Mouse (Mus musculus): ENCODE measurements around the gene Dync2li1. TPM values are rescaled to one million over a fixed set of nuclear protein-coding genes. Genes with fewer than 3 reads are reported as not detected.

The Dync2li1 gene
- total RNA-seq, 4 experiments from 2014 or later = 2.0 to 2.6 (median 2.3) TPM

DNA sequence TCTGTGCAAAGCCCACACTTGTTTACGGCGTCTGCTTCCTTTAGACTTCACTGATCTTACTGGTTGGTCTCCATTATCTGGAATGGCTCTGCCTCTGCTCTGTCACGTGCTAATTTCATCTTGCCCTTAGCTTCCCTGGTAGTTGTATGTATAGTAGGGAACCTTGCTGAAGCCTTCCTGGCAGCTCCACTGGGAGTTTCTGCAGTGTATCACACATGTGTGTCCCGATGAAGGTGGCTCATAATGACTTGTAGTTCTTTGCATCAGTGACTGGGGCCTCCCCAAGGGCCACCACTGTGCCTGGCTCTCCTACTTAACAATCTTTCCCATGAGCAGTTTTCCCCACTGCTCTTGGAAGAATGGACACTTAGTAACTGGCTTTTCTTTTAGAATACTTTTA is 17.7 kb upstream of the Dync2li1 start:
- no peak for DNase-seq (ENCODE audit: low spot score in 2 of 2)

DNA sequence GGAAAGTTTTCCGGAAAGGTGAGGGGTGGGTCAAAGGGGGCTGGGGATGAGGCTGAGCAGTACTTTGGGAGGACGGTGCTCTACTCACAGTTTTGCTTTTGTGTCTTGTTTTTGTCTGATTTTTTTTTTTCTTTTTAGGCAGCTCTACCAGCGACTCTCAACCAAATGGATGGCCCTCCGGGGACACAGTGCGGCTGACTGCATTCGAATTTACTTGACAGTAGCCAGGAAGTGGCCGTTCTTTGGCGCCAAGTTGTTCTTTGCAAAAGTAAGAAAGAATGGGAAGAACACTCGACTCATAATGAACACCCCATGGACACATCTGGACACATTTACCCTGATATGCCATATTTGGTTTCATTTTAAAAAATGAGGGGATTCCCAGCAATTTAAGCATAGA is 14.8 kb upstream of the Dync2li1 start:
- peak; percentile 33 to 57 for DNase-seq (ENCODE audit: low spot score in 2 of 2)

DNA sequence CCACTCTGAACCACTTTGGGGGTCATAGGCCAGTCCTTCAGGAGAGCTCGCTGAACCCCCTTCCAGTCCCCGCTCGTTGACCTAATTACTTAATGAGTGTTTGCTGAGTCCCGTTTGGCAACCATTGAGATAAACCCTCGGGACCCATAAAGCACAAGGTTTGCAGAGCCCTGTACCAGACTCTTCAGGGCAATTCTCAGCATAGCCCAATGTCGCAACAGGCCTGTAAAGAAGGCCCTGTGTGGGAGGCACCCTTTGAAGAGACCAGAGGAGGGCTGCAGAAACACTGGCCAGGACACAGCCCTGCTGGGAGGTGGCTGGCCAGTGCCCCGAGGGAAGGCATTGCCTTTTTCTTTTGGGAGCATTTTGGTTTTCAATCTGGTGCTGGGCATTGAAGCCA is 14.3 kb upstream of the Dync2li1 start:
- DNase-seq (ENCODE audit: low spot score in 2 of 2) = peak in 1 of 2 experiments; percentile 28

DNA sequence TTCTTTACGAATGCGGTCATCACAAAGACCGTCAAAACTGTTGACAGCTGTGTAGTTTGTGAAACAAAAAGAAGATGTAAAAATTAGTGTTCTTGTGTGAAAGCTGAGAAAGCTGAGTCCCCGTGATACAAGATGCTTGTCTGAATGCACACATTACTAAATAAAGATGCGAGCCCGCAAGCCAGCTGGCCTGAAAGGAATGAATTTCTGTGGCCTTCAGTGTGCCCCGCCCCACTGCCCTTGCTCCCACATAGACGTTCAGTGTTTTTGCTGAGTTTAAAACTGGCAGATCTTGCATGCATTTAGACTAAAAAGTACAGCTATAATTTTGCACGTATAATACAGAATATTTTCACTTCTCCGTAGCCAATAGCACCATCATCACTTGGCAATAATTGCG is 10.5 kb upstream of the Dync2li1 start:
- no peak for DNase-seq (ENCODE audit: low spot score in 2 of 2)

DNA sequence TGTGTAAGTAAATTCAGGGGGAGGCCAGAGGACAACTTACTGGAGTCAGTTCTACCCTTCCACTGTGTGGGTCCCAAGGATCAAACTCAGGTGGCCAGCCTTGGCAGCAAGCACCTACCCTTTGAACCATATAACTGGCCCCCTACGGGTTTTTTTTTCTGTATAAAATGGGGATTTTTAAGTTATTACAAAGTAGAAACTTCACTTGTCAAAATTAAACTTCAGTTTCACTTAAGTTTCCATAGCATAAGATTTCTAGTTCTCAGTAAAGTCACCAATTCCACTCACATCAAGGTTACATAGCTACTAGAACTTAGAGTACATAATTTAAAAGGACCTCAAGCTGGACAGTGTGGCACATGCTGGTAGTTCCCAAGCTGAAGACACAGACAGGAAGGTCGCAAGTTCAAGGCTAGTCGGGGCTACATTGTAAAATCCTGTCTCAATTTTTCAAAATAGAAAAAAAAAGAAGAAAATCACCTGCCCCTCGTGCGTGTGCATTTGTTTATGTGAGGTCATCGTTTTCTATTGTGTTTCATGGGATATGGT is 9.7 kb upstream of the Dync2li1 start:
- DNase-seq (ENCODE audit: low spot score in 2 of 2) = no peak

DNA sequence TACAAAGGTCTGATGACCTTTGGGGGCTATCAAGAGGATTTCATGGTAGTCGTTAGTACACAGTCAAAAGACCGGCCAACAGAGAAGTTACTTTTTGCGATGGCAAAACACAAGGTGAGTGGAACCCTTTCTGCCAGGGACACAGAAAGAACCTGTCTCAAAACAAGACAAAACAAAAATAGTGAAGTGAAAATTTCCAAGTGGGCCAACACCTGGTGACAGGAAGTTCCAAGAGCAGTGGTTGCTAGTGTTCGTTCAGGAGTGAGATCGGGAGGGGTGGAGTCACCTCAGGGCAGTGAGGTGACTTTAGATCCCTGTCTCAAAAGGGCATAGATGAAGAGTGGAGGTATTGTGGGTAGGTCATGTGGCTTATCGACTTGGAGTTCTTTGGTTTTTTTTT is 8.3 kb upstream of the Dync2li1 start:
- no peak for DNase-seq (ENCODE audit: low spot score in 2 of 2)

DNA sequence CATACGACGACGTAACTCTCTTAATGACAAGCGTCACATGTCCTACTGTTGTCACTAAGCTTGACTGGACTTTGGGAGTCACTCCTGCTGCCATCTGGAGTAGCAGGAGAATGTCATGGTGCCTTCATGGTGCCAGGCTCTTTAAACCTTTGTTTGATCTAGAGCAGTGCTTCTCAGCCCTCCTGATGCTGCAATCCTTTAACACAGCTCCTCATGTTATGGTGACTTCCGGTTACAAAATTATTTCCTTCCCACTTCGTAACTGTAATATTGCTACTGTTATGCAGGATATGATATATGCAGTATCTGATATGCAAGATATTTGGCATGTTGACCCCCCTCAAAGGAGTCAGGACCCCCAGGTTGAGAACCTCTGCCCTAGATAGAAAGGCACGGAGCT is 7.2 kb upstream of the Dync2li1 start:
- no peak for DNase-seq (ENCODE audit: low spot score in 2 of 2)

DNA sequence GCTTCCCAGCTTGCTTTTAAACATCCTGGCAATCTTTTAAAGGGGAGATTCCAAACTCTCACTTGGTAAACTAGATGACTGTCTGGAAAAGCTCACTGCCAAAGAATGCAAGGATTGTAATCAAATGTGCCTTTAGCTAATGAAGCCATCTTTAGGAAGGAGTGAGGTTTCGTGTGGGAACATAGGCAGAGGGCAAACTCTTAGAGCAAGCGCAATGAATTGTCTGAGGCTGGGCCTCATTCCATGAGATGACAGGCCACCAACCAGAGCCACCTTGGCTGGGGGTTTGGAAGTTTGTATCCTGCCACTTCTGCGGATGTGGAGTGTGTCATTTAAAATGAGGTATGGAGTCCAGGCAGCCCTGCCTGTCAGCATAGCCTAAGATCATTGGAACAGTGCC is 6.2 kb upstream of the Dync2li1 start:
- DNase-seq (ENCODE audit: low spot score in 2 of 2) = no peak

DNA sequence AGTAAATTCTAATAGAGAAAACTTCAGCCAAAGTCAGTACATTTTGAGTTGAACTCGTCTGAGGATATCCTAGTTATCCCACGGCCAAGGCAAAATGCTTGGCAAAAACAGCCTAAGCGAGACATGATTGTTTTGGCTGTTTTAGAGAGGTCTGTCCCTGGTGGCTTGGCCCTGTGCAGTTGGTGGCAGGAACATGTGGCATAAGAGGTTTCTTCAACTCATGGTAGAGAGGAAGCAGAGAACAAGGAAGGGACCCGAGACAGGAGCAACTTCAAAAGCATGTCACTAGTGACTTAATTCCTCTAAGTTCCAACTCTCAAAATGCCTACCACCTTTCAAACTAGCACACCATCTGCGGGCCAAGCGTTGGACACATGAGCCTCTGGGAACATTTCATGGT is 5.7 kb upstream of the Dync2li1 start:
- no peak for DNase-seq (ENCODE audit: low spot score in 2 of 2)

DNA sequence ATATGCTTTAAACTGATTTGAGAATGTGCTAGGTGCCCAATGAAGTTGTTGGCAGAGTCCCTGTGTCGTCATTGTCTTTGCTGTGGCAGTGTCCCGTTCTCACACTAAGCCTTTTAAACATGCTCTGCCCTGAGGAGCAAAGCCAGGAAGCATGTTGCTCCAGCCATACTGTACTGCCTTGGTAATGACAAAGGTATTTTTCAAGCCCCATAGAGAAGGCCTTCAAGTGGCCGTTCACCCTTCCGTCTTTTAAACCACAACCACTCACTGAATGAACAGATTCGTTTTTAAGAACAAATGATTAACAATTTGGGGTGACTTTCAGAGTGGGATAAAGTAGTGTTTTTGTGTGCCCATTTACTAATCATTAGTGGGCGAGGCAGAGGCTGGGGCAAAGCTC is 5.1 kb upstream of the Dync2li1 start:
- DNase-seq (ENCODE audit: low spot score in 2 of 2) = no peak

DNA sequence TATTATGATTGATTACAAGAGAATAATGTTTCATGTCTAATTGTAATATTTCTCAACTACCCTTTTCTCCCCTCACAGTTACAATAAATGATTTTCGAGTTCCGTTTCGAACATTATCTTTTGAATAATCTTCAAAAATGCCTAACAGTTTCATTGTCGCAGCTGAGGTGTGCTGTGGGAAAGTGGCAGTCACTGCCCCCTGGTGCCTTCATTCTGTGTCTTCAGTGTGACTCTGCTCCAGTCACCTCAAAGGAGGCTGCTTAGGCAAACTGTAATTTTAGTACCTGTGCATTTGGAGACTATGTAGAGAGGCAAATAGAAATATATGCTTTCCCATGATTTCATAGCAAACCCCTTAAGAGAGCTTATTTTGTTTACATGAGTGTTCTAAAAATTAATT is 4.3 kb upstream of the Dync2li1 start:
- no peak for DNase-seq (ENCODE audit: low spot score in 2 of 2)

DNA sequence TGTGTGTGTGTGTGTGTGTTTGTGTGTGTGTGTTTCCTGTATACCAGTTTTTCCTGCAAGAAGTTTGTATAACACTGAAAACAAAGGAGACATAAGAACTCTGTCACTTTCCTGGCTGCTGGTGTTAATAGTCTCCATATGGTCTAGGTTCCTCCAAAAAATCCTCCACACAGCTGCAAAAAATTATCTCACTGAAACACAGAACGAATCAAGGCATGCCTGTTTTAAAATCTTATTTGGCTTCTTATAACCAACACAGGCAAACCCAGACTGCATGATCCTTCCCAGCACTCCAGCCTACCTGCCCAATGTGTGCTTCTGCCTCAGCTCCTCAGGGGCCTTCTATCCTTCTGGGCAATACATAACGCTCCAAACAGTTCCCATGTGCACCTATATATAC is 3.4 kb upstream of the Dync2li1 start:
- no peak for DNase-seq (ENCODE audit: low spot score in 2 of 2)

DNA sequence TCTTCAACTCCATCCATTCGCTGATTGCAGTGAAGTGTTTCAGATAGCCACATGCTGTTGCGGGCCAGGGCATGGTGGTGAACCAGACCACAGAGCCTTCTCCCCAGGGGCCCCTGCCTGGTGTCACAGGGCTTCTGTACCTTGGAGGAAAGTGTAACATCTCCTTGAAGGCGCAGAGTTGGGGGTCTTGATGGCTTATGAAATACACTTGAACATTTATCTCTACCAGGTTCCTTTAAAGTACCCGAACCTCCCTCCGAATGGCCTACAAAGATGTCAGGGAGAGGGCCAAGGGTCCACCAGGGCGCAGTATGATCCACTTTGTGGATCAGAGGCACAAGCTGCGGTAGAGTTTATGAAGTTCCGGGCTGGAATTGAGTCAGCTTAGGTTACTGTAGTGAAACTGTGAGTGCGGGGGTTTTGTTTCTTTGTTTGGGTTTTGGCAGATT is 585 bp downstream of the Dync2li1 start:
- no peak for DNase-seq (ENCODE audit: low spot score in 2 of 2)

DNA sequence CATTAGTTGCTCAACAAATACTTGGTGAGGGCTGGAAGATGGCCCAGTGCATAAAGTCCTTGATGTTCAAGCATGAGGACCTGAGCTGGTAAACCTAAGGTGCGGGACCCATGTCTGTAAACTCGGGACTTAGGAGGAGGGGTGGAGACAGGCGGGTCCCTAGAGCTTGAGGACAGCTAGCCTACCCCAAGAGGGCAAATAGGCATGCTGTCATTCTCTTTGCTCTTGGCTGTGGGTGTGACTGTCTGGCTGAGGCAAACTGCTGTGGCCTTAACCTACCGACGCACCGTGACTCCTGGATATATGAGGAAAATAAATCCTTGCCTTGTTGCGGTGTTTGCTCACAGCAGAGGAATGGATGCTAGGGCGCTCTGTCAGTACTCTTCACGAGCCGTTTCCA is 1.4 kb downstream of the Dync2li1 start:
- DNase-seq (ENCODE audit: low spot score in 2 of 2) = no peak

DNA sequence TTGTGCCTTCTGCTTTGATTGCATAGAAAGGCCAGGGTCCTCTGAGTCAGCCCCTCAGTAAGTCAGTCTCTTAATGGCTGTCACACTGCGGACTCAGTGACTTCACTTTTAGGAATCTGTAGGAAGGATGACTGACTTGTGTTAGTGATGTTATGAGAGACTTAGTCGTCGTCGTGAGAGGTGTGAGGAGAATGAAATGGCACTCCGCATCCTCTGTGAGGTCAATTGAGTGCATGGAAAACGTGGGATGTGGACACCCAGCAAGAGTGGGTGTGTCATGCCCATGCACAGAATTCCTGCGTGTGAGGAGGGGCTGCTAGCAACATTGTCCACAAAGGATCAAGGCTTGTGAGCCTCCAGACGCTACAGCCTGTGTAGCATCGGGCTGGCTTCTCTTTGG is 2.3 kb downstream of the Dync2li1 start:
- DNase-seq (ENCODE audit: low spot score in 2 of 2) = no peak

DNA sequence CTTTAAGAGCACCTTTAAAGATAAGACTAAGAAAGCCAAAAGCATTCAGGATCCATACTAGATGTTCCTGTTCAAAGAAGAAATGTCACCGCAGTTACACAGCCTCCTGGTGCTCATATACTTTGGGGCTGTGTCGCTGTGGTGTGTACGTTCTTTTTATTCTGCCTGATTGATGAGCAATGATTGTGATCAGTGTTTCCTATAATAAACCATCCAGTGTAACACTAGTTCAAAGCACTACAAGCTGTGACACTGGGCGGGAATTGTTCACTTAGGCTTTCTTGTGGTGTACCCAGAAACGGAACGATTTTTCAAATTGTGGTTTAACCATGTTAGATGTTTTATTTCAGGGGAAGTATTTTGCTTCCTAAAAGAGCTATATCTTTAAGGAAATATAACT is 5.5 kb downstream of the Dync2li1 start:
- DNase-seq (ENCODE audit: low spot score in 2 of 2) = no peak

DNA sequence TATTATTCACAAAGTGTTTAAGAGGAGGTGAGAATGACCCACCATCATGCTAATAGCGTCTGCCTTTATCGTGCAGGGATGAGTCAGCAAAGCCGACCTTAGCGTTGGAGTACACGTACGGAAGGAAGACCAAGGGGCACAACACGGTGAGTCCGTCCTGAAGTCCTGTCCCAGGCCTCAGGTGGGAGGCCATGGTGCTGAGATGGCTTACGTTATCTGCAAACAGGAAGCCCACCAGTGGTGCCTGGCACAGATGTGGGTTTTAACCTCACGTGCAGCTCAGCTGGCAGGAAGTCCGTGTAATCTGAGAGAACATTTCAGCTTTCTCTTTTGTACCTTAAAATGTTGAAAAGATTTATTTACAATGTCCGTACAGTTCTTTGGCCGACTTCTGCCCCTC is 7.1 kb downstream of the Dync2li1 start:
- DNase-seq (ENCODE audit: low spot score in 2 of 2) = no peak

DNA sequence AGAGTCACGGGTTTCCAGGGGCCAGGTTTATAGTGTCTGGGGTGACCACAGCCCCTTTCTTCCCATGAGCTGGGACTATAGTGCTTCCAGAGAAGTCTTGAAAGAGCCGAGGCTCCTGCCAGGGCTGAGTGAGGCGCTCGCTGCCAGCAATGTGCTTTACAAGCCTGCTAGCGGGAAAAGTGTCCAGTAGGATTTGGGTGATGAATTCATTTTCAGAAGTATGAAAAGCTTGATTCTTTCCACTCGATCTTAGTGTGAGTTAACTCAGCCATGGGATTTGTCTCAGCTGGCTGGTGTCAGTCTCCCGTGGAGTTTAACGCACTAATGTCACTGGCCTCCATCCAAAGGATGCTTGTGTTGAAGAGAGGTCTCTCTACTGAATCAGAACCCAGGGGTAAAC is 10.0 kb downstream of the Dync2li1 start:
- no peak for DNase-seq (ENCODE audit: low spot score in 2 of 2)

DNA sequence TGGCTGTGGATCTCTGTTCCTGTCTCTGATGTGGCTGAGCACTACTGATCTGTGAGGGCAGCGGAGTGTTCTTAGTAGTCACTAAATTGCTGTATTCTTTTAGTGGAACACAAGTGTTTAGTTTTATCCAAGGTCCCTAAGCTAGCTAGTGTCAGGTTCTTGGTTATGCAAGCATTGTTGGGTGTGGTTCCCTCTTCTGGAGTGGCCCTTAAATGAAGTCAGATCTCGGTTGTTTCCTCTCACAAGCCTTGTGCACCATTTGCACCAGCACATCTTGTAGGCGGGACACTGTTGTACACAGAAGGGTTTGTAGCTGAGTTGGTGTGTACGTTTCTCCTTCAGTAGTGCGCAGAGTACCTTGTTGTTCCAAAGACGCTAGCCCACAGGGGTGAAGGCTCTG is 11.7 kb downstream of the Dync2li1 start:
- no peak for DNase-seq (ENCODE audit: low spot score in 2 of 2)

DNA sequence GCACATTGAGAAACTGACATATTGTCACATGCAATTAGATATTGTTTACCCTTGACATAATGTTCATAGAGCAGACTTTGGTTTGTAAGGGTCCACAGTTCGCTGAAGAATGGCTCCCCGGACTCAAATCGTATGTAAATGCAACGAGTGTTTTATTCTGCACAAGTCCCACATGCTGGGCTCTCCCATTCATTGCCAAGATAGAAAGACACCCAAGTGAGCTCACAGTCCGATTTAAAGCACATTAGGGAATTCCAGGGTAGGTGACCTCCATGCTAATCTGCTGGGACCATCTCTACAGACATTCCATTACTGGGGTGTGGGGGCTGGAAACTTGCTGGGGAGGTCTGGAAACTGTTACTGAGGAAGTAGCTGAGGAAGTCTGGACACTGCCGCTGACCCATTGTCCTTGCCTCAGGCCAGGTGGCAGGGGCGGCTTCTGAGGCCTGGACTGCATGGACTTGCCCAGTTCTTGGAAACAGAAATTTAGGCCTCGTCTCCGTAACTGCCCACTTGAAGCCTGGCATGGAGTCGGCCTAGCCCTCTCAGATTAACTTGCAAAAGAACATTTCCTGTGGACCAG is 13.6 kb downstream of the Dync2li1 start:
- no peak for DNase-seq (ENCODE audit: low spot score in 2 of 2)

DNA sequence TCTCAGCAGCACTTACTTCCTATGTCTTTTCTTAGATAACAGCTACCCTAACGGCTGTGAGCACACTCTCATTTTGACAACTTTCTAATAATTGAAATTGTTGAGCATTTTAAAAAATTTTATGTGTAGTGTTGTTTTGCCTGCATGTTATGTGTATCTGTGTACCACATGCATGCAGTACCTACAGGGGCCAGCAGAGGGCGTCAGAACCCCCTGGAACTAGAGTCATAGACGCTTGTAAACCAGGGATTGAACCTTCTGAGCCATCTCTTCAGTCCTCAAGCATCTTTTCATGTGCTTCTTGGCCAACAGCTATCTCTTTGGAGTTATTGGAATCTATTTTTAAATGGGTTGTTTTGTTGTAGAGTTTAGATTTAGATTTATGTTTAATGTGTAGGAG is 15.6 kb downstream of the Dync2li1 start:
- no peak for DNase-seq (ENCODE audit: low spot score in 2 of 2)

DNA sequence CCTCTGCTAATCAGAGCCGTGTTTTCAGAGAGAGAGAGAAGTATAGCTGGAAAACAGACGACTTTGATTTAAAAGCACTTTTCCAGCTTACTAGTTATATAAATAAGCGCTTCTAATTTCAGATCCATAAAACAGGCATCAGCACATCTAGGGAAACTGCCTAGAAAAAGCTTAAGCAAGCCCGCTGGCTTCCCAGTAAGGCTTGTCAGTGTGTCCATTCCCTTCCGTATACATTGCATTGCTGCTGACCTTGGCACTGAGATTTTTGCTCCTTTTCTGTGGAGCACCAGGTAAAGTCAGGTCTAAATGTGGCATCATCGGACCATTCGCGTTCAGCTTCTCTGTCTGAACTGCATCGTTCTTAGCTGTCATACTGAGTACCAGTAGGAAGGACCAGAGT is 16.0 kb downstream of the Dync2li1 start:
- no peak for DNase-seq (ENCODE audit: low spot score in 2 of 2)

DNA sequence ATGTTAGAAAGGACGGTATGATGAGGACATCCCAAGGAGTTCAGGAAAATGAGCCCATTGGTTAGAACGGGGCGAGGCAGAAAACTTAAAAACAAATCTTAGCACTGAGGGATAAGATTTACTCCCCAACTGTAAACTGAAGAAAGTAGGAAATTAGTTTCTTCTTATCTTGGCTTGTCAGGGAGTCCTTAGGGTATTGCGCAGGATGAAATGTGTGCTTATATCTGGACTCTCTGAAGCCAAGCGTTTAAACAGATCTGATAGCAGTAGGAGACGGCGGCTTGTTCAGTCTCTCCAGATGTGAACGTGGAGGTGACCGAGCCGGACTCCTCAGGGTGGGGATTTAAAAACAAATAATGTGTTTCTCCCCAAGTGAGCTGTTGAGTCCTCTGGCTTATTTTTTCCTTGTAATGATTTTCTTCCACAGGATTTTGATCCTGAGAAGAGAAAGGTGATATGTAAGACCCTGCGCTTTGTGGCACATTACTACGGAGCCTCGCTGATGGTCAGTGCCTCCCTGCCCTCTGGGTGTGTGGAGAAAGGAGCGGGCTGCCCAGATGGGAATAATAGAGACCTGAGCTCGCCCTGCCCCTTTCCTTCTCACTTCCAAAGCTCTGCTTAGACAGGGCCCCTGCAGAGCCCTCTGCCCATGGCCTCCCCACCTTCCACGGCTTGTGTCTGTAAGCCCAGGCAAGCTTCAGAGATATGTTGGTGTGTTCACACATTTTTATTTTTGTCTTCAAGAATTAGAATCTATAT is 18.2 kb downstream of the Dync2li1 start:
- DNase-seq (ENCODE audit: low spot score in 2 of 2) = no peak

Data from gastrocnemius, adult 8-10 months (tissue).